Mouse (Mus musculus): ENCODE results near the gene Kcnq1. TPM values are rescaled to one million over a fixed set of nuclear protein-coding genes. Genes with fewer than 3 reads are reported as not detected.

The Kcnq1 gene
- polyA plus RNA-seq, 1 experiment from 2014 or later = 1.0 TPM

DNA sequence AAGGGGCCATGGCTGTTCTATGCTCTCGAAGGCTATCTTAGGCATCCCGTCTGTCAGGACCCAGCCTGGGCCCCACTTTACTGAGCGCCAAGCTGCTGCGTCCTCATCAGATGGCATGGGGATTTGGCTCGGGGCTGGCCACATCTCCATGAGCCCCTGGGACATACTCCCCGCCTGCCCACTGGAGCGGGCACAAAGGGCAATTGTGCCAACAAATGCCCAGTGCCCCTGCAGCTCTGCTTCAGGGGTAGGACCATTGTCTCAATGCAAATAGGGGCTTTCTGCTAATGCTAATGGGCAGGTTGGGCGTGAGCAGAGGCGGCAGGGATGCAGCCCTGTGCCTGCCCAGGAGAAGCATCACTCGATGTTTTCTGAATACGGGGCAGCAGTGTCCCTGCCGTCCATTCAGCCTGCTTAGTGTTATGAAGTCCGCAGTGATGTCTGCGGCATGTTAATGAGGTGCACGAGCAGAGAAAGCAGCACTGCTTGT lies 91.8 kb downstream of the Kcnq1 start:
- 31% methylated on average over 15 of the region's 15 CpGs for WGBS
- Histone ChIP-seq H3K4me1 (peaks cover 15% of the 10 kb centered on the region), H3K4me2 (replicated peaks) (peak overlapping the region; percentile 30), H3K4me3 (no peak overlapping the region), H3K27me3 (no peaks in the 10 kb centered on the region; the same call in 1 of the 2 replicates), H3K9ac (no peak overlapping the region), H3K9me3 (replicated peaks) (no peaks in the 10 kb centered on the region), H3K27ac (peak overlapping the region; percentile 62), H3K36me3 (no peaks in the 10 kb centered on the region)
- ATAC-seq (ENCODE audit: low FRiP score) = peak; percentile 93

DNA sequence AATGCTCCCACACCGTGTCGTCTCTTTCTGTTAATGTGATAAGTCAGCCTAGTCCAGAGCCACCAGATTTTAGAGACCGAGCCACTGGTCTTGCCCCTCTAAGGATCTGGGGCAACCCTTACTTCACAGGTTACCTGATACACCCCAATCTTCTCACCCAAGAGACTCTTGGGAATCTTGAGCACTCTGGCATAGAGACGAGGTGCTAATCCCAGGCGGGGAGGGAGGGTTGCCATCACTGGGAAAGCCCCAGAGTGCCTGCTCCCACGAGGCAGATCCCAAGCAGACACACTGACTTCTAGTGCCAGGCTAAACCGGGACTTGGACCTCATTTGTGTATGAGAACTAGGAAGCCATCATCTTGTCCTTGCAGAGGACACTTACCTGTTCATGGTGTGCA lies 92.3 kb downstream of the Kcnq1 start:
- peak; percentile 49; the same call in 1 of the 2 replicates for ATAC-seq (ENCODE audit: low FRiP score)
- 46% methylated on average over 7 of the region's 7 CpGs for WGBS
- no peaks in the 10 kb centered on the region for H3K36me3 ChIP-seq
- H3K27me3 ChIP-seq = no peaks in the 10 kb centered on the region; the same call in 1 of the 2 replicates
- no peaks in the 10 kb centered on the region for H3K9me3 ChIP-seq (replicated peaks)
- H3K9ac ChIP-seq = no peak overlapping the region
- no peak overlapping the region for H3K4me3 ChIP-seq
- H3K4me1 ChIP-seq = peaks cover 15% of the 10 kb centered on the region
- peak overlapping the region; percentile 62; the same call in 1 of the 2 replicates for H3K27ac ChIP-seq
- peak overlapping the region; percentile 30 for H3K4me2 ChIP-seq (replicated peaks)

DNA sequence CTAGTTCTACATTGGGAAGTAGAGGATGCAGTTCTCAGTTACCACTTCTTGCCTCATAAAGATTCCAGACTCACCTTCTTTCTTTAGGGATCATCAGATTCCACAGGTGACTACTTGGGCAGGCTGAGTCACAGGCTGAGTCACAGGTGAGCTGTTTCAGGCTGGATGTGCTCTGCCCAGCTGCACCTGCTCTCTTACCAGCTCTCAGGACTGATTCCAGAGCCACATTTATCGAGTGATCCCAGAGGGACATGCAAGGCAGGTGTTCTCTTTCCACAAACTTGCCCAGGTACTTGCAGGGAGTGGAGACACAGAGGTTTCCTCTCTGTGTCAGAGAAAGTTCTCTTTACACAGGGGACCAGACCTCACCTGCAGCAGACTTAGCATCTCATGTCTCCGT lies 95.1 kb downstream of the Kcnq1 start:
- 88% methylated on average over 2 of the region's 2 CpGs for WGBS
- Histone ChIP-seq H3K27me3 (no peaks in the 10 kb centered on the region; the same call in 1 of the 2 replicates), H3K9me3 (replicated peaks) (no peaks in the 10 kb centered on the region), H3K4me1 (peaks cover 15% of the 10 kb centered on the region), H3K9ac (no peak overlapping the region), H3K27ac (no peak overlapping the region), H3K4me2 (replicated peaks) (no peak overlapping the region), H3K4me3 (no peak overlapping the region), H3K36me3 (no peaks in the 10 kb centered on the region)
- ATAC-seq (ENCODE audit: low FRiP score) = no peak

DNA sequence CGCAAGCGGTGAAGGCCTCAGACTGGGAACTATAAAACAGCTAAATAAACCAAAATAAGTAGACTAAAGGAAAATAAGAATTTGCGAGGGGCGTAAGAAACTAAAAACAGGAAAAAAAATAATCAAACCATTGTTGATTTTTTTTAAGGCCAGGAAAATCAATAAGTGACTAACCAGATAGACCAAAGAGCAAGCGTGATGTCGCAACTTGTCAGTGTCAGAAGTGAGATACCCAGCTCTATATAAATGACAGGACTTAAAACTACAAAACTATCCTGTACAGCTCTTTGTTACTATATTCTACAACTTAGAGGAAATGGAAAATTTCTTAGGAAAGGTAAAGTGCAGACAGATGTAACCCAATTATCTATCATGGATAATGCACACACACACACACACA lies 97.7 kb downstream of the Kcnq1 start:
- H3K9me3 ChIP-seq (replicated peaks) = no peaks in the 10 kb centered on the region
- no peak overlapping the region for H3K4me3 ChIP-seq
- no peak overlapping the region for H3K9ac ChIP-seq
- H3K36me3 ChIP-seq = no peaks in the 10 kb centered on the region
- no peaks in the 10 kb centered on the region for H3K4me1 ChIP-seq
- H3K27me3 ChIP-seq = no peaks in the 10 kb centered on the region; the same call in 1 of the 2 replicates
- 95% methylated on average over 6 of the region's 6 CpGs for WGBS
- no peak for ATAC-seq (ENCODE audit: low FRiP score)
- no peak overlapping the region for H3K27ac ChIP-seq
- H3K4me2 ChIP-seq (replicated peaks) = no peak overlapping the region

DNA sequence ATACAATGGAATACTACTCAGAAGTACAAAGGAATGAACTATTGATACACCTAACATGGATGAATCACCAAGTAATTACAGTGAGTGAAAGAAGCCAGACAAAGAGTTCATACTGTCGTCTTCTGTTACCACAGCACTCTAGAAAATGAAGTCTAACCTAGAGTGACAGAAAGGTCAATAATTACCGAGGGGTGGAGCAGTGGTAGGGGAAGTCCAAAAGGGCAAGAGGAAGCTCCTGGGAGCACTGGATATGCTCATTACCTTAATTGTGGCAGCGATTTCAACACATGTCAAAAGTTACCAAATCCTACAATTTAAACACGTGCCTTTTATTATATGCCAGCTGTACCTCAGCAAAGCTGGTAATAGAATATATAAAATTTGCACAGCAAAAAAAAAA lies 100.9 kb downstream of the Kcnq1 start:
- H3K36me3 ChIP-seq = no peaks in the 10 kb centered on the region
- no peaks in the 10 kb centered on the region for H3K4me1 ChIP-seq
- H3K4me3 ChIP-seq = no peak overlapping the region
- H3K9me3 ChIP-seq (replicated peaks) = no peaks in the 10 kb centered on the region
- ATAC-seq (ENCODE audit: low FRiP score) = no peak
- no peak overlapping the region for H3K27ac ChIP-seq
- H3K27me3 ChIP-seq = no peaks in the 10 kb centered on the region
- H3K9ac ChIP-seq = no peak overlapping the region
- no peak overlapping the region for H3K4me2 ChIP-seq (replicated peaks)
- WGBS = 58% methylated on average over 4 of the region's 4 CpGs

DNA sequence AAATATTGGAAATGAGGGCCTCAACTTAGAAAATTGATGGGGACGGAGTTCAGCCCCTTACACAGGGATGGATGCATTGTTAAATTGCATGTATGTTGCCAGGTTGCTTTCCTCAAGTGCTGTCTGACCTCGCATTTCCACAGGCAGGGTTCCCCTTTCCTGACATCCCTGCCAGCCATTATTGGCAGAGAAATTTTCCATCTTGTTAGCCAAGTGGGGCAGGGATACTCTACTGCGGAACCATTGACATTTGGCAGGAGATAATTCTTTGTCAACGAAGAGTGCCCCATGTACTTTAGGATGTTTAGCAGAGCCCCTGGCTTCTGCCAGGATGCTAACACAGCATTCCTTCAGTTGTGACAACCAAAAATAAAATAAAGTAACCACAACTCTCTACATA lies 104.6 kb downstream of the Kcnq1 start:
- Histone ChIP-seq H3K36me3 (no peaks in the 10 kb centered on the region), H3K4me2 (replicated peaks) (no peak overlapping the region), H3K9ac (no peak overlapping the region), H3K4me1 (no peaks in the 10 kb centered on the region), H3K27ac (no peak overlapping the region), H3K9me3 (replicated peaks) (no peaks in the 10 kb centered on the region), H3K27me3 (no peaks in the 10 kb centered on the region), H3K4me3 (no peak overlapping the region)
- no peak for ATAC-seq (ENCODE audit: low FRiP score)
- 88% methylated on average over 4 of the region's 4 CpGs for WGBS

DNA sequence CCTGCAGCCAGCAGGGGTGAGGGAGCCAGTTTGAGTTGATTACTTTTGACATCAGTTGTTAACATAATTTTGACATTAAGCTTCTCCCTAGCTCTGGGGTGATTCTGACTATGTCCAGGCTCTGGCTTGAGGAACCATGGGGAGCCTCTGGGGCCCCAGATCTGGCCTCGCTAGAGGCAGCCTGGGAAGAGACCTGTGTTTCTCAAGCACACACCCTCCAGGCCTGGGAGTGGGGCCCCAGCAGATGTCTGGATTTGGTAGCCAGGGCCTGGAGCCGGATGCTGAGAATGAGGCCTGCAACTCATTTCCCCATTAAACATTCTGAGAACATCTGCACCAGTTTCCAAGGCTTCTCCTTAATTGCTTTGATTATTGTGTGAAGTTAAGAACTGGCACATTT lies 145.0 kb downstream of the Kcnq1 start:
- H3K4me1 ChIP-seq = no peaks in the 10 kb centered on the region
- H3K9ac ChIP-seq = no peak overlapping the region
- no peak overlapping the region for H3K4me3 ChIP-seq
- ATAC-seq (ENCODE audit: low FRiP score) = no peak
- peaks cover 23% of the 10 kb centered on the region for H3K36me3 ChIP-seq
- no peaks in the 10 kb centered on the region for H3K27me3 ChIP-seq
- no peak overlapping the region for H3K4me2 ChIP-seq (replicated peaks)
- 89% methylated on average over 2 of the region's 2 CpGs for WGBS
- peaks cover 20% of the 10 kb centered on the region for H3K9me3 ChIP-seq (replicated peaks)
- H3K27ac ChIP-seq = no peak overlapping the region

DNA sequence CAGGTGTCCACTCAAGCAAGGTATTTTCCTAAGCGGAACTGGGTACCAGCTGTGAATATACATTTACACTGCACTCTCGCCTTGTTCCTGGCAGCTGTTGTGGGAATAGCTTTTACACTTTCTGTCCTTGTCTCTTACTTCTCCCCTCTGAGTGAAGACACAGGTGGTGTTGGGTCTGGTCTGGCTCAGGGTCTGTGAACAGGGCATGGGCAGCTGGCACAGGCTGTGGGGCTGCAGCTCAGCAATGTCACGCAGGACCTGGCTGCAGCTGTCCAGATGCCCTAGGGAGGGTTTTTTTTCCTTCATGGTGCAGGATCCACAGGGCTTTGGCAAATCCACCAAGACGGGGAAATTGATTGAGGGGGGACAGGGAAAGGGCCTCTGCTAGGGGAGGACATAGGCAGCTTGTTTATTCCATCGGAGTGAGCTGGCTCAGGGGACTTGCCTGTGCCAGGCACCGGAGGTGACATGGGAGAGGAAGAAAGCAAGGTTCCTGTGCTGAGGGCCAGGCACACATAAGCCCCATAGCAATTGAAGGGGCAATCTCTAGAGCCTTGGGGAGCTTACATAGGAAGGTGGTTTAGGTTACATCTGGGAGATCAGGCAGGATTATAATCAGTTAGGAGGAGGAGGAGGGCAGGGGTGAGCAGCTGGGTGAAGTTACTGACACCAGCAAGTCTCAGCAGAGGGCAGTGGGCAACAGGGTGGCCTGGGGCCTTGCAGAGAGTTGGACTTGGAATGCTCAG lies 147.1 kb downstream of the Kcnq1 start:
- H3K4me3 ChIP-seq = no peak overlapping the region

DNA sequence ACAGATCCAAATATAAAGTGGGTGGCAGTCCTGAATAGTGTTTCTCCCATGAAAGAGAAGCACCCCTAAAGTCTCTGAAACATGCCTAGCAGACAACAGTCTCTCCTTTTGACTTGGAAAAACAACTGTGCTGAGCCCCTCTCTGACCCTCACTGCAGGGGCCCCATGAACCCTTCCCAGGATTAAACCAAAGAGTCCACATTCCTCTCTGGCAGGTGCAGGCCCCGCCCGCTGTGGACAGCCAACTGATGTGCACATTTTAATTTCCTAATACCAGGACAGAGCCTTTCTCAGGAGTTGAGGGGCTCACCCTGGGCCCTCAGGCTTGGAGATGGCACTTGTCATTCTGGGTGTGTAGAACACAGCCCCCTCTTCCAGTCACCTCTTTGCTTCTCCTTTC lies 148.7 kb downstream of the Kcnq1 start:
- Histone ChIP-seq H3K27me3 (no peaks in the 10 kb centered on the region), H3K4me3 (no peak overlapping the region), H3K4me2 (replicated peaks) (no peak overlapping the region), H3K27ac (no peak overlapping the region), H3K9me3 (replicated peaks) (peaks cover 15% of the 10 kb centered on the region), H3K4me1 (no peaks in the 10 kb centered on the region), H3K36me3 (peaks cover 23% of the 10 kb centered on the region), H3K9ac (no peak overlapping the region)
- WGBS = 86% methylated on average over 2 of the region's 2 CpGs
- no peak for ATAC-seq (ENCODE audit: low FRiP score)

More for the DNA sequence above, 147.1 kb downstream of the Kcnq1 start:
- Histone ChIP-seq H3K9me3 (replicated peaks) (peaks cover 20% of the 10 kb centered on the region), H3K4me1 (no peaks in the 10 kb centered on the region), H3K27ac (no peak overlapping the region), H3K4me2 (replicated peaks) (no peak overlapping the region), H3K36me3 (peaks cover 23% of the 10 kb centered on the region), H3K9ac (no peak overlapping the region), H3K27me3 (no peaks in the 10 kb centered on the region)
- no peak for ATAC-seq (ENCODE audit: low FRiP score)
- 80% methylated on average over 6 of the region's 6 CpGs for WGBS

DNA sequence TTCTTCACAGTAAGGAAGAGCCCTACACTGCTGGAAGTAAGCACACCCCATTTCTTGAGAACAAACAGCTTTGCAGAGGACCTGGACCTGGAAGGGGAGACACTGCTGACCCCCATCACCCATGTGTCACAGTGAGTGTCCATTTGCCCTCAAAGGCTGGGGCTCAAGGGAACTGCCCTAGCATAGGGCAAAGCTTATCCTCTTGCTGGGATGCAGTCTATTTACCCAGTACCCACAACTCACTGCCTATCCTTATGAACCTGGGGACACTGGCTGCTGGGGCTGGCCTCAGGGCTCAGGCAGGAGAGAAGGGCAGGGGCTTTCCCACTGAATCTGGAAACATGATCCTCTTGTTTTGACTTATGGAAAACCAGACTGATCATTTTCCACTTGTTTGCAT lies 155.1 kb downstream of the Kcnq1 start:
- no peaks in the 10 kb centered on the region for H3K36me3 ChIP-seq
- H3K9ac ChIP-seq = no peak overlapping the region
- H3K27me3 ChIP-seq = no peaks in the 10 kb centered on the region
- no peak overlapping the region for H3K27ac ChIP-seq
- H3K9me3 ChIP-seq (replicated peaks) = no peaks in the 10 kb centered on the region
- H3K4me3 ChIP-seq = no peak overlapping the region
- ATAC-seq (ENCODE audit: low FRiP score) = no peak
- H3K4me2 ChIP-seq (replicated peaks) = no peak overlapping the region
- H3K4me1 ChIP-seq = peaks cover 15% of the 10 kb centered on the region

DNA sequence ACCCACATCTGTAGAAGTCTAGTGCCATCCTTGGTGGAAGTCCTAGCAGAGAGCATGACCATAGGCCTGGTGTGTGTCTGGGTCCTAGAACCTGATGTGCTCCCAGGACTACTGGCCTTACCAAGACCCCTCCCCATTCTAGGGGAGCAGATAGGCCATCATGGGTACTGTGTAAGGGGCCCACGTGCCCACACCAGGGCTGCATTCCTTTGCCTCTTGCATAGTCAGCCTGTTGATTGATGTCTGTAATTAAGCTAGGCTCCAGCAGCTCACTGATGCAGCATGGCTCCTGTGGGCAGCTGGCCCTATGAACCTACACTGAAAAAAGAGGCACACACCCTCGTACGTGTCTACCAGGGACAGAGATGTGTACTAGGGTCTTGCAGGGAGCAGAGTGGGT lies 157.4 kb downstream of the Kcnq1 start:
- no peak overlapping the region for H3K4me3 ChIP-seq
- H3K9ac ChIP-seq = no peak overlapping the region
- no peaks in the 10 kb centered on the region for H3K9me3 ChIP-seq (replicated peaks)
- no peaks in the 10 kb centered on the region for H3K27me3 ChIP-seq
- H3K27ac ChIP-seq = no peak overlapping the region
- 47% methylated on average over 3 of the region's 3 CpGs for WGBS
- H3K4me1 ChIP-seq = peaks cover 15% of the 10 kb centered on the region
- no peak overlapping the region for H3K4me2 ChIP-seq (replicated peaks)
- no peaks in the 10 kb centered on the region; the same call in 1 of the 2 replicates for H3K36me3 ChIP-seq
- ATAC-seq (ENCODE audit: low FRiP score) = no peak

DNA sequence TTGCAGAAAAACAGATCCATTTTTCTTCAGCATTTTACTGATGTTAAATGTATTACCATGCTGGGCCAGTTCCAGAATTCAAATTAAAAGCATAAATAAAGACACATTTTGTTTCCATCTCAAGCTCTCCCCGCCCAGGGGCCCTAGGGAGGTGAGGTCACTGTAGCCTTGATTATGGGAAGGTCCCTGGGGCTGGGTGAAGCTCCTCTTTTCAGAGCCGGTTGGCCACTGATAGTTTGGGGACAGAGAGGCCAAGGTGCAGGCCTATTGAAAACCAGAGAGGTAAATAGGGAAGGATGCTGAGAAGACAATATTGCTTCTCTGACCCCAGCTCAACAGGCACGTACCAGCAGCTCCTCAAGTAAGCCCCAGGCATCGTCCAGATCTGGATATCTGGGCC lies 157.8 kb downstream of the Kcnq1 start:
- ATAC-seq (ENCODE audit: low FRiP score) = no peak
- H3K27me3 ChIP-seq = no peaks in the 10 kb centered on the region
- no peak overlapping the region for H3K4me2 ChIP-seq (replicated peaks)
- 85% methylated on average over 4 of the region's 4 CpGs for WGBS
- H3K36me3 ChIP-seq = no peaks in the 10 kb centered on the region; the same call in 1 of the 2 replicates
- H3K9me3 ChIP-seq (replicated peaks) = no peaks in the 10 kb centered on the region
- peaks cover 15% of the 10 kb centered on the region for H3K4me1 ChIP-seq
- no peak overlapping the region for H3K9ac ChIP-seq
- H3K27ac ChIP-seq = no peak overlapping the region
- no peak overlapping the region for H3K4me3 ChIP-seq

DNA sequence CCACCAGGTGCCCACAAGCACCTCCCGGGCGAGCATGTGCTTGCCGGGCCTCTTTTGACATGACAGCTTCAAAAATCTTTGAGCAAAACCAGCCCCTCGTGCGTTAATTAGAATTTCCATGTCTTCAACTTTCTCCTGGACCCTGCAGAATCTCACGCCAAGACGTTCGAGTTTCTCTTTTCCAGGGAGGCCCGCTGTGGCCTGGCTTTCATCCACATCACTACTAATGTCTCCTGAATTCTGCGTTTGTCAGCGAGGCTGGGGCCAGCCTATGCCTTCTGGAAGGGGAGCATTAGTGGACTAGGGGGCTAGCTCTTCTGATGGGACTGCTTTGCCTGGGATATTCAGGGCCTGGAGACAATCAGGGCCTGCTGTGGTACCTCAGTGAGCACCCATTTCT lies 159.2 kb downstream of the Kcnq1 start:
- WGBS = 93% methylated on average over 11 of the region's 11 CpGs
- Histone ChIP-seq H3K4me2 (replicated peaks) (no peak overlapping the region), H3K4me3 (no peak overlapping the region), H3K4me1 (peaks cover 15% of the 10 kb centered on the region), H3K9me3 (replicated peaks) (no peaks in the 10 kb centered on the region), H3K9ac (no peak overlapping the region), H3K27ac (no peak overlapping the region), H3K27me3 (no peaks in the 10 kb centered on the region), H3K36me3 (no peaks in the 10 kb centered on the region; the same call in 1 of the 2 replicates)
- no peak for ATAC-seq (ENCODE audit: low FRiP score)
